Mouse (Mus musculus): ENCODE data around the gene Tmem235. TPM values are rescaled to one million over a fixed set of nuclear protein-coding genes. Genes with fewer than 3 reads are reported as not detected.

The Tmem235 gene
- polyA plus RNA-seq, 1 experiment, result 5.3 TPM

DNA sequence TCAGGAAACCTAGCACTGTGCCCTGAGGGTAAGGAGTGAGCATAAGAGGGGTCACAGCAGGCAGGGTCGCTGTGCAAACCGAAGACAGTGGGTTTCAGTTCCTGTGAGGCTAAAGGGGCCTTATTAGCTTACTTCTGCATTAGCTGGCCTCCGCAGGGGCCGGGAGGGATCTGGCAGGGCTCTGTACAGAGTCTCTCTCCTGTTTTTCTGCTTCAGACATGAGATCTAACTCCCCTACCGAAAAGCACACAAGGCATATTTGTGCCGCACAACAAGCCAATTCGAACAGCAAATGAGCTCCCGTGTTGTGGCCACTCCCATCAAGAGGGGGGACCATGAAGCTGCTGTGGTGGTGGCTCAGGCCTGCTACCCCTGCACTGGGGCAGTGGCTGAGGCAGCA lies 18.3 kb downstream of the Tmem235 start:
- Histone ChIP-seq H3K4me1 (ENCODE audit: control insufficient read depth, insufficient read depth, low read length) (no peaks in the 10 kb centered on the region; the same call in none of the 2 replicates), H3K27me3 (ENCODE audit: control insufficient read depth, insufficient read depth, low read length) (no peaks in the 10 kb centered on the region), H3K27ac (ENCODE audit: control insufficient read depth, insufficient read depth, low read depth, low read length) (no peak overlapping the region), H3K4me3 (ENCODE audit: control insufficient read depth, low read depth, low read length) (no peak overlapping the region), H3K36me3 (ENCODE audit: control insufficient read depth, insufficient read depth, low read length) (no peaks in the 10 kb centered on the region)
- TF ChIP-seq CTCF (IDR thresholded peaks at IDR 0.05; ENCODE audit: control insufficient read depth, insufficient read depth, insufficient replicate concordance, low read depth, low read length), result no peak
- no peak for TF ChIP-seq POLR2A (IDR thresholded peaks at IDR 0.05; ENCODE audit: control insufficient read depth, low read depth, low read length)

DNA sequence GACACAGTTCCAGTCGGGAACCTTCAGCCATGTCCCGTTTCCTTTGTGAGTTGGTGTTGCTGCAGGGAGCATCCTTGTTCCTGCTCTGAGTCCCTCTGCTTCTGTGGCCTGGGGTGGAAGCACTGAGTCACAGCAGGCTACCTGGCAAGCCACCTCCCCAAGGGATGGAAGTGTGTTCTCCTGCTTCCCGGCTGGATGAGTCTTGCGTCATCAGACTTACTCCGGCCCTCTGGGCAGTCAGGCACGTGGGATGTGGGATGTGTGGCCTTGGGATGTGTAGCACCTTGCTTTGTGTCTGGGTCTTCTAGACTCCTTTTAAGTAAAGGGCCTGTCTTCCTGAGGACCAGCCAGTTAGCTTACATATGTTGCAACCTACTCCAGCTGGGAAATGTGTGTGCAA lies 19.1 kb downstream of the Tmem235 start:
- Histone ChIP-seq H3K4me1 (ENCODE audit: control insufficient read depth, insufficient read depth, low read length) (no peaks in the 10 kb centered on the region; the same call in none of the 2 replicates), H3K27ac (ENCODE audit: control insufficient read depth, insufficient read depth, low read depth, low read length) (no peak overlapping the region), H3K36me3 (ENCODE audit: control insufficient read depth, insufficient read depth, low read length) (no peaks in the 10 kb centered on the region), H3K4me3 (ENCODE audit: control insufficient read depth, low read depth, low read length) (no peak overlapping the region), H3K27me3 (ENCODE audit: control insufficient read depth, insufficient read depth, low read length) (no peaks in the 10 kb centered on the region)
- TF ChIP-seq POLR2A (IDR thresholded peaks at IDR 0.05; ENCODE audit: control insufficient read depth, low read depth, low read length) (no peak), CTCF (IDR thresholded peaks at IDR 0.05; ENCODE audit: control insufficient read depth, insufficient read depth, insufficient replicate concordance, low read depth, low read length) (no peak)

DNA sequence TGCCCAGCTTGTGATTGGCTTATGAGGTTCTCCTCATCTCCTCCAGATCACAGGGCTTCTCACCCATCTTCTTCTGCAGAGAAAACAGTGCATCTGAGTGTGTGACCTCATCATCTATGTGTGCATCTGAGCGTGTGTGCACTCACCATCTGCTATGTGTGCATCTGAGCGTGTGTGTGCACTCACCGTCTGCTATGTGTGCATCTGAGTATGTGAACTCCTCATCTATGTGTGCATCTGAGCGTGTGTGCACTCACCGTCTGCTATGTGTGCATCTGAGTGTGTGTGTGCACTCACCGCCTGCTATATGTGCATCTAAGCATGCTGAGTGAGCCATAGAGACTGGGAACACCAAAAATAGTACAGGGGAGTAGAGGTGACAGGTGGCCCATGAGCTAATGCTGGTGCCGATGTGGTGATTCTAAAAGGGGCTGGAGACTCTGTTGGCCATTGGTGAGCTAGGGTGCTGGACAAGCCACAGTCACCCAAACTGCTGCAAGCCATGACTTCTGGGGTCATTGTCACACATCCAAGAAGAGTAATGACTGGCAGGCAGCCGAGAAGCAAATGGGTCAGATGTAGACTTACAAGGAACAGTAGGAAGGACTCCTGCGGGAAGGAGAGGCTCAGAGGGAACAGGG lies 19.9 kb downstream of the Tmem235 start:
- H3K27me3 ChIP-seq (ENCODE audit: control insufficient read depth, insufficient read depth, low read length), result no peaks in the 10 kb centered on the region
- H3K4me1 ChIP-seq (ENCODE audit: control insufficient read depth, insufficient read depth, low read length), result no peaks in the 10 kb centered on the region; the same call in none of the 2 replicates

DNA sequence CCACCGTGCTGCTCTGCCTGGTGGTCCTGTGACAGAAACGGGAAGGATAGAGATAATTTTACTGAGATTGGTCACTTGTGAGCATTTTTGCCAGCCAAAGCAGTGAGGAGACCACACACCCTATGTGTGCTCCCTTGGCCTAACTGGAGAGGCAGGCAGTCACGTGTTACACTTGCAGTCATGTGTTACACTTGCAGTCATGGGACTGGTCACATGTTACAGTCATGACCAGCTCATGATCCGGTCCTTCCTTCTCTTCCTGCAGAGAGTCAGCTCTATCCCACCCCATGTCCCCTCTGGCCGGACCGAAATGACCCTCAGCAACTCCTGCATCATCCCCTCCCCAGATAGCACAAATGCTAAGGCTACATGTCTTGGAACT lies 20.4 kb downstream of the Tmem235 start:
- Histone ChIP-seq H3K4me3 (ENCODE audit: control insufficient read depth, low read depth, low read length) (no peak overlapping the region), H3K36me3 (ENCODE audit: control insufficient read depth, insufficient read depth, low read length) (no peaks in the 10 kb centered on the region), H3K27me3 (ENCODE audit: control insufficient read depth, insufficient read depth, low read length) (no peaks in the 10 kb centered on the region), H3K27ac (ENCODE audit: control insufficient read depth, insufficient read depth, low read depth, low read length) (no peak overlapping the region), H3K4me1 (ENCODE audit: control insufficient read depth, insufficient read depth, low read length) (no peaks in the 10 kb centered on the region; the same call in none of the 2 replicates)
- no peak for TF ChIP-seq CTCF (IDR thresholded peaks at IDR 0.05; ENCODE audit: control insufficient read depth, insufficient read depth, insufficient replicate concordance, low read depth, low read length)
- TF ChIP-seq POLR2A (IDR thresholded peaks at IDR 0.05; ENCODE audit: control insufficient read depth, low read depth, low read length), result no peak

More for the DNA sequence above, 19.9 kb downstream of the Tmem235 start:
- Histone ChIP-seq H3K4me3 (ENCODE audit: control insufficient read depth, low read depth, low read length) (no peak overlapping the region), H3K36me3 (ENCODE audit: control insufficient read depth, insufficient read depth, low read length) (no peaks in the 10 kb centered on the region), H3K27ac (ENCODE audit: control insufficient read depth, insufficient read depth, low read depth, low read length) (no peak overlapping the region)
- TF ChIP-seq POLR2A (IDR thresholded peaks at IDR 0.05; ENCODE audit: control insufficient read depth, low read depth, low read length) (no peak), CTCF (IDR thresholded peaks at IDR 0.05; ENCODE audit: control insufficient read depth, insufficient read depth, insufficient replicate concordance, low read depth, low read length) (no peak)

DNA sequence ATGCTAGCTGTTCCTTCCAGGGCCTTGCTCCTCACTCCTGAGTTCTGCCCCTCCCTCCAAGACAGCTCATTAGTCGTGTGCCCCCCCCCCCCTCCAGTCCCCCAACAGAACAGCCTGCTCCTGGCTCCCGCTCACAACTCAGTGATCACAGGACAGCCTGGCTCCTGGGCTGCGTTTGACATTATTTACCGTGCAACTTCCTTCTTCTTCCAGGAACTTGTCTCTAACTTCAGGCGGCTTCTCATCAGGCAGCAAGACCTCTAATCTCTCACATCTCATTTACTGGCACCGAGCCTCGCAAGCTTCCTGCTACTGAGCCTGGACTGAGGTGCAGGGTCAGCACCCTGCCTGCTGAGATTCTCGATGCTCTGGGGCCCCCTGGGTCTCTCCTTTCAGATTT lies 21.2 kb downstream of the Tmem235 start:
- no peaks in the 10 kb centered on the region for H3K27me3 ChIP-seq (ENCODE audit: control insufficient read depth, insufficient read depth, low read length)
- H3K4me3 ChIP-seq (ENCODE audit: control insufficient read depth, low read depth, low read length), result no peak overlapping the region
- H3K4me1 ChIP-seq (ENCODE audit: control insufficient read depth, insufficient read depth, low read length), result no peaks in the 10 kb centered on the region; the same call in none of the 2 replicates
- no peaks in the 10 kb centered on the region for H3K36me3 ChIP-seq (ENCODE audit: control insufficient read depth, insufficient read depth, low read length)
- no peak for TF ChIP-seq CTCF (IDR thresholded peaks at IDR 0.05; ENCODE audit: control insufficient read depth, insufficient read depth, insufficient replicate concordance, low read depth, low read length)
- no peak for TF ChIP-seq POLR2A (IDR thresholded peaks at IDR 0.05; ENCODE audit: control insufficient read depth, low read depth, low read length)
- H3K27ac ChIP-seq (ENCODE audit: control insufficient read depth, insufficient read depth, low read depth, low read length), result no peak overlapping the region

DNA sequence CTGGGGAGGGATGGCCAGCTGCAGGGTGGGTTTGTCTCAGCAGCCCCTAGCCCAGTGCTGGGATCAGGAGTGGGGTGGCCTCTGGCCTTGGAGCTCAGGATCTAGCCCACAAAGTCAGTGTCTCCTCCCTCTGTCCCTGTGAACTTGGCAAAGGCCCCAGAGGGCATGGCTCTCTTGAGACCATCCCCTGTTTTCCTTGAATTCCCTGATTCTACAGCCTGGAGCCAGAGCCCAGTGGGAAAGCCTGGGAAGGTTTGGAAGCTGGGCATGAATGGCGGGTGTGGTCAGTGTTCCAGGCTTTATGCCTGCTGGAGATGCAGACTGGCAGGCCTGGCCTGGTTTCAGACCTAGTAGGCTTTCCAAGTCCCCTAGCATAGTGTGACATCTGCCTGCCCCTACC lies 21.7 kb downstream of the Tmem235 start:
- Histone ChIP-seq H3K27me3 (ENCODE audit: control insufficient read depth, insufficient read depth, low read length) (no peaks in the 10 kb centered on the region), H3K36me3 (ENCODE audit: control insufficient read depth, insufficient read depth, low read length) (no peaks in the 10 kb centered on the region), H3K27ac (ENCODE audit: control insufficient read depth, insufficient read depth, low read depth, low read length) (no peak overlapping the region), H3K4me1 (ENCODE audit: control insufficient read depth, insufficient read depth, low read length) (no peaks in the 10 kb centered on the region; the same call in none of the 2 replicates), H3K4me3 (ENCODE audit: control insufficient read depth, low read depth, low read length) (no peak overlapping the region)
- TF ChIP-seq POLR2A (IDR thresholded peaks at IDR 0.05; ENCODE audit: control insufficient read depth, low read depth, low read length) (no peak), CTCF (IDR thresholded peaks at IDR 0.05; ENCODE audit: control insufficient read depth, insufficient read depth, insufficient replicate concordance, low read depth, low read length) (no peak)

DNA sequence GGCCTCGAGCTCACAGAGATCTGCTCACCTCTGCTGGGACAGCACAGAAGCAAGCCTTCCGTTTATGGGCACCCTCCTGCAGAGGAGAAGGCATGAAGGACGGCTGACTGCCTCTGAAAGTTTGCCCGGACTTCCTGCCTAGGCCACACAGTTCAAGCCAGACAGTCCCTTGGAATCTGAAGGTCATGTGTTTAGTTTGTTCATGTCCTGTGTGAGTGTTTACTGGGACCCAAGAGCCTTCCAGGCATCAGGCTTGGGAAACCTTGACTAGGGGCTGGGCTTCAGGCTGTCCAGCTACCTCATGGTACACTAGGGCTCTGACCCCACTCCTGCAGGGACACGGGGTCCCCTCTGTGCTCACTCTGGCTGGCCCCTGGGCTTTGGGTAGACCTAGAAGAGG lies 25.4 kb downstream of the Tmem235 start:
- Histone ChIP-seq H3K4me3 (ENCODE audit: control insufficient read depth, low read depth, low read length) (no peak overlapping the region), H3K27ac (ENCODE audit: control insufficient read depth, insufficient read depth, low read depth, low read length) (no peak overlapping the region), H3K36me3 (ENCODE audit: control insufficient read depth, insufficient read depth, low read length) (no peaks in the 10 kb centered on the region), H3K4me1 (ENCODE audit: control insufficient read depth, insufficient read depth, low read length) (peaks cover 20% of the 10 kb centered on the region), H3K27me3 (ENCODE audit: control insufficient read depth, insufficient read depth, low read length) (no peaks in the 10 kb centered on the region; the same call in 1 of the 2 replicates)
- TF ChIP-seq POLR2A (IDR thresholded peaks at IDR 0.05; ENCODE audit: control insufficient read depth, low read depth, low read length) (no peak), CTCF (IDR thresholded peaks at IDR 0.05; ENCODE audit: control insufficient read depth, insufficient read depth, insufficient replicate concordance, low read depth, low read length) (no peak)
